Mouse (Mus musculus): ENCODE measurements around the gene Arhgap15.

DNA sequence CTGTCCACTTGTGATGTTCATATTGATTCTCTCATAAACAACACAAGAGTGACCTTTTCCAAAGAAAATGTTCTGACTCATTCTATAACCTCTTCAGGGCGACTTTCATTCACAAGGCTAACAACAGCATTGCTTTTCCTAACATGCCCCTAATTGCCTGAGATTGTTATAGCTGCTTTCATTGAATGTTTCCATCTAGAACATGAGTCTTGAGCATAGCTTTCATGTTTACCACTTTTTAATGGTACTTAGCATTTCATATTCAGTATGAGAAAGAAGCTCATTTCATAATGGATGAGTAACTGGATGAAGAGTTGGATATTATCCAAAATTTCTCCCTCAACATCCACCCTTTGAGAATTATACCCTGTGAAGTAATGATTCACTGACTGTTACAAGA lies 403.7 kb downstream of the Arhgap15 start:
- no peak for TF ChIP-seq CTCF (IDR thresholded peaks at IDR 0.05; ENCODE audit: insufficient read depth, low read depth, low read length)
- TF ChIP-seq POLR2A (IDR thresholded peaks at IDR 0.05; ENCODE audit: insufficient read depth, low read depth, low read length) = no peak
